Mouse (Mus musculus) liver, postnatal 0 days (tissue): ENCODE data around the gene Xpnpep3.

Experiments used
- CTCF ChIP-seq: sonication (generic); IDR thresholded peaks from 2 replicates; pipeline ENCODE4 v1.5.1; 2016; ENCODE audit warnings: antibody characterized with exemption, low read depth
- EP300 ChIP-seq: IDR thresholded peaks from 2 replicates; pipeline ENCODE4 v1.6.1; 2016; ENCODE audit warnings: antibody characterized with exemption, low read depth, mild to moderate bottlenecking

DNA sequence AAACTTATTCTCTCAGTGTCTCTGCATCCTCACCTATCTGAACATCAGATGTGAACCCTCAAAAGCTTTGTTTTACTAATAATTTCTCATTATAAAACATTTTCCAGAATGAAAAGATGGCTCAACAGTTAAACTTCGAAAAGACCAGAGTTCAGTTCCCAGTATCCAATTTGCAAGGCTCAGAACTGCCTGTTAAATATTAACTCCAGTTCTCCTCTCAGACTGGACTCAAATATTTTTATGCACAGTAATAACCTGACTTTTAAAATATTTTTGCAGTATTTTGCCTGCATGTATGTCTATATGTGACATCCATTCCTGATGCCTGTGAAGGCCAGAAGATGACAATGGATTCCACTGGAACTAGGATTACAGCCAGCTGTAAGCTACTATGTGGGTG lies 31.3 kb upstream of the Xpnpep3 start:
- TF ChIP-seq CTCF (no peak), EP300 (no peak)
